Mouse (Mus musculus) midbrain, embryonic 11.5 days (tissue): Measurements from ENCODE around the gene Cyba. TPM values are rescaled to one million over a fixed set of nuclear protein-coding genes. Genes with fewer than 3 reads are reported as not detected.

ENCODE experiments used
- ATAC-seq: fragments of 200-750 bp; cut with Nextera tagmentation; 2 replicates; pipeline ENCODE4 v1.8.0; 2017; ENCODE audit warnings: moderate TSS enrichment, moderate library complexity; ENCODE audit not compliant: low FRiP score
- DNase-seq: peaks from one replicate; pipeline ENCODE4 v3.0.0; 2015; ENCODE audit warnings: low spot score; ENCODE audit errors: missing footprints
- H3K27ac ChIP-seq: fragments of 300-500 bp; sonication (generic); 2 replicates; pipeline ENCODE4 v1.5.1; 2014; ENCODE audit warnings: low read depth, low read length
- H3K27me3 ChIP-seq: fragments of 300-500 bp; sonication (generic); 2 replicates; pipeline ENCODE4 v1.6.1; 2014; ENCODE audit warnings: mild to moderate bottlenecking, low read length, moderate library complexity, mixed read lengths; ENCODE audit not compliant: control insufficient read depth, insufficient read depth
- H3K36me3 ChIP-seq: fragments of 300-500 bp; sonication (generic); 2 replicates; pipeline ENCODE4 v1.6.1; 2014; ENCODE audit warnings: mild to moderate bottlenecking, low read length, moderate library complexity, mixed read lengths; ENCODE audit not compliant: control insufficient read depth, insufficient read depth
- H3K4me1 ChIP-seq: fragments of 300-500 bp; sonication (generic); 2 replicates; pipeline ENCODE4 v1.6.1; 2014; ENCODE audit warnings: low read length; ENCODE audit not compliant: control insufficient read depth, insufficient read depth
- H3K4me2 ChIP-seq: fragments of 300-500 bp; sonication (generic); 2 replicates; pipeline ENCODE4 v1.6.1; 2014; ENCODE audit warnings: mild to moderate bottlenecking, moderate library complexity
- H3K4me3 ChIP-seq: fragments of 300-500 bp; sonication (generic); 2 replicates; pipeline ENCODE4 v1.5.1; 2014; ENCODE audit warnings: low read depth, low read length
- H3K9ac ChIP-seq: fragments of 300-500 bp; sonication (generic); 2 replicates; pipeline ENCODE4 v1.6.1; 2014; ENCODE audit warnings: low read length
- H3K9me3 ChIP-seq: fragments of 300-500 bp; sonication (generic); 2 replicates; pipeline ENCODE4 v1.6.1; 2016; ENCODE audit warnings: low read length; ENCODE audit not compliant: control insufficient read depth
- WGBS: fragments of 180-500 bp; shearing (Covaris S2); extraction: QIAGEN DNeasy Blood & Tissue Kit; methylation state at CpG from one replicate; pipeline ENCODE4 v1.1.7; 2014; 5-methylcytosine and 5-hydroxymethylcytosine counted together
- polyA plus RNA-seq: library from polyadenylated mRNA; unstranded; fragments of >200 nt; fragmentation: Nextera tagmentation; extraction: Ambion mirVana; gene quantifications from 2 replicates; pipeline ENCODE4 v1.2.1, GENCODE M21; 2014

Cyba gene
- polyA plus RNA-seq = 54.4 and 61.6 TPM in 2 replicates

DNA sequence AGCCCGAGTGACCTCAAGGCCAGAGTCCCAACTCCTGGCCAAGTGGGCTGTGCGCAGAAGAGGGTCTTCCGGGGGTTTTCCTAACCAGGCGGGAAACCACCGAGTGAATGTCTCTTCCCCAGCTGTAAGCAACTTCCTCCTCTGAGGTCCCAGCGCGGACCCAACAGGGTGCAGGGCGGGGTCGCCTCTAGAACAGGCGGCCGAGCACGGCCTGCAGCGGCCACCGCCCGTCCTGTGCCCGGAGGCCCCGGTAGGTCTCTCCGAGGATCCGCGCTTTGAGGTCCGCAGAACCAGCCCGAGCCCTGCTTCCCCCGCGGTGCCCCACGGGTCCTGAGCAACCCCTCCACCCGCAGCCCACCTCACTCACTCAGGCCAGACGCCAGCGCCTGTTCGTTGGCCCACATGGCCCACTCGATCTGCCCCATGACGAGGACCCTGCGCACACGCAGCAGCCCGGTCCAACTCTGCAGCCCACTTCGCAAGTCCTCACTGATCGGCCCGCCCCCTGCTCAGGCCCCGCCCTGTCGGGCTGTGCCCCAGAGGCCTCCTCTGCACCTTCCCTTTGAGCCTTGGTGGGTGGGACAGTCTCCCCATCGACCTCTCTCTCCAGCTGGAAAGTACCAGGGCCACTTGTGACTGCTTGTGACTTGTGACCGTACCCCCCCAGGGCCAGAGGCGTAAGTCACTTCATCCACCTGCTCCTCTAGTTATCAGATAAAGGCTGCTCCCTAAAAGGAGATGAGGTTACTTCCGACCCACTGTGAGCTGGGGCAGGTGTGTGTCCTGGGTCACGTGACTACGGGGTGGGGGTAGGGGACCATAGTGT is at the start of gene Cyba:
Gene Cyba (minus strand): TSS at position 488 of the 826 bp plus-strand sequence.
- 5% methylated on average over 45 of the region's 45 CpGs for WGBS
- Histone ChIP-seq H3K27ac (no peak within 1 kb of the TSS), H3K36me3 (peaks cover 11% of the 10 kb centered on the region), H3K9ac (peak within 1 kb of the TSS; percentile 73), H3K4me3 (peak within 1 kb of the TSS; percentile 42), H3K27me3 (no peaks in the 10 kb centered on the region), H3K9me3 (no peaks in the 10 kb centered on the region), H3K4me1 (peaks cover 14% of the 10 kb centered on the region), H3K4me2 (peak within 1 kb of the TSS; percentile 75)
- ATAC-seq (peak; percentile 79), DNase-seq (peak; percentile 91)

DNA sequence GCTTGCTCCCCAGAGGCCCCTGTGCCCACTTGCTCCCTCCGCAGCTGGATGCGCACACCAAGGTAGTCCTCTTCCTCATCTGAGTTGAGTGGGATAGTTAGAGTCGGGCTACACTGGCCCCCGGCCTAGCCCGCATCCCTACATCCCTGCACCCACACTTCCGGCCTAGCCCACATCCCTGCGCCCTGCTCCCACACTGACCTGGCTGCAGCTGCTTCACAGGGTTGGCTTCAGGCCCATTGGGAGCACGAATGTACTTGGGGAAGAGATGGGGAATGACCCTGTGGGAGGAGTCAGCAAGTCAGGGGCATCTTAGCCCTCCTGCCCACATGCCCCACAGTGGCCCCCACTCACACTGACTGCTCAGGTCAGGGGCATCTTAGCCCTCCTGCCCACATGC is 49.7 kb upstream of the Cyba start:
- H3K9ac ChIP-seq = no peak overlapping the region
- H3K4me2 ChIP-seq = no peak overlapping the region
- ATAC-seq (no peak), DNase-seq (no peak)
- no peak overlapping the region for H3K4me3 ChIP-seq
- H3K36me3 ChIP-seq = peaks cover 38% of the 10 kb centered on the region
- no peak overlapping the region for H3K27ac ChIP-seq
- no peaks in the 10 kb centered on the region for H3K4me1 ChIP-seq
- H3K9me3 ChIP-seq = no peaks in the 10 kb centered on the region
- 96% methylated on average over 8 of the region's 8 CpGs for WGBS
- H3K27me3 ChIP-seq = no peaks in the 10 kb centered on the region

DNA sequence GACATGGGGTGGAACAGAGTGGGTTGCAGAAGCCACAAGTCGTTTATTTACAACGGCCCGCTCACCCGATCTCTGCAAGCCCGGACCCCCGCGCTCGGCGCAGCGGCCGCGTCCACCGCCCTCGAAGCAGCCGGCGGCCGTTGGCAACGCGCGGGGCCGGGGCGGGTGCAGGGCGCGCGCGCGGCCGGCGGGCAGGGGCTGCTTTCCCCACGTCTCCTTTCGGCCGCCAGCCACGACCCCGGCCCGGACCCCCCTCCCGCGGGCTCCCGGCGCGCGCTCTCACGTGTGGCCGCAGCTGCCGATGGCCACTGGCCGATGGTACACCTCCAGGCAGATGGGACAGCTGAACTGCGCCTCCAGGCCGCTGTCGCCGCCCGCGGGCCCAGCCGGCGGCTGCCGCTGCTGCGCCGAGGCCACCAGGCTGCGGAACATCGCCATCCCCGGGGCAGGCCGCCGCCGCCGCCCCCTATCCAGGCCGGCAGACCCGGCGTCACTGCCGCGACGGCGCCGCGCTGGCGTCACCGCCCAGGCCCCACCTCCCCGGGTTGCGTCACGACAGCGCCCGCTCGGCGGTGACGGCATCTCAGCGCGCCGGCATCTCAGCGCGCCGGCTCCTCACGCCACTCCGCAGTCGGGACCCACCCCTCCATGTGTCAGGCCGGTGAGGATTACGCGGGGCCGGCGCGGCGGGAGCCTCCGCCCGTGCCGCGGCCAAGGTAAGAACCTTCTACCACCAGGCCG is 43.0 kb upstream of the Cyba start, which contains the start of the genes Rnf166 and Ctu2:
Gene Rnf166 (minus strand): TSS at position 485 of the 741 bp plus-strand sequence.
Gene Ctu2 (plus strand): TSS at position 564 of the 741 bp plus-strand sequence.
- H3K4me3 ChIP-seq = peak within 1 kb of the TSS; percentile 61
- peak within 1 kb of the TSS; percentile 92 for H3K4me2 ChIP-seq
- peaks cover 15% of the 10 kb centered on the region for H3K4me1 ChIP-seq
- no peaks in the 10 kb centered on the region for H3K9me3 ChIP-seq
- DNase-seq (peak; percentile 100), ATAC-seq (peak; percentile 95)
- peaks cover 10% of the 10 kb centered on the region for H3K36me3 ChIP-seq
- H3K27me3 ChIP-seq = no peaks in the 10 kb centered on the region
- peak within 1 kb of the TSS; percentile 69 for H3K9ac ChIP-seq
- H3K27ac ChIP-seq = no peak within 1 kb of the TSS
- WGBS = under 1% methylated on average over 94 of the region's 103 CpGs

DNA sequence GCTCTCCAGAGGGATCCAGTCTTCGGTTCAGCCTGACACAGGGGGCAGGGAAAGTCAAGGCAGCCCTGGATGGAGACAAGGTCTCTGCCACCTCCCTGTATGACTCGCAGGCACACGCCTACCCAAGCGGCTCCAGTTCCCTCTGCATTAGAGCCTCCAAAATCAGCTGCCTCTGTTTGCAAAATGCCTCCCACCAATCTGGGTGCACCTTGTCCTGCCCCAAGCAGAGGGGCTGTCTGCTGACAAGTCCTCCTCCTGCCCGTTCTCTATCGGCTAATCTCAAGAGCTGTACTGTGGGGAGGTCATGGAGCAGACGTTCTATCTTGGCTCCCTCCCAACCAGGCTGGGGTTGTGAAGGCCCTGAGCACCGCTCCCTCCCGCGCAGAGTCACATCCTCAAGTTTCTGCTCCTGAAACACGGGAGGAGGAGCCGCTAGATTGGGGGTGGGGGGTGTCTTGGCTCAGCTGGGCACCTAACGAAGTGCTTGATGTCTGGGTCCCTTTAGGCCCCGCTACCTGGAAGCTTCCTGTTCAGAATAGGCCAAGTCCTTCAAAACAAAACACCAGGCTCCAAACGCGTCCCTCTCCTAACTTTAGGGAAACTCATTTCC is 42.3 kb upstream of the Cyba start:
- WGBS = 13% methylated on average over 16 of the region's 16 CpGs
- no peaks in the 10 kb centered on the region for H3K27me3 ChIP-seq
- H3K9me3 ChIP-seq = no peaks in the 10 kb centered on the region
- H3K4me3 ChIP-seq = peak overlapping the region; percentile 61
- DNase-seq (no peak), ATAC-seq (no peak; the same call in 1 of the 2 replicates)
- H3K4me2 ChIP-seq = peak overlapping the region; percentile 92
- peaks cover 15% of the 10 kb centered on the region for H3K4me1 ChIP-seq
- H3K36me3 ChIP-seq = peaks cover 10% of the 10 kb centered on the region
- no peak overlapping the region for H3K27ac ChIP-seq
- H3K9ac ChIP-seq = peak overlapping the region; percentile 69

DNA sequence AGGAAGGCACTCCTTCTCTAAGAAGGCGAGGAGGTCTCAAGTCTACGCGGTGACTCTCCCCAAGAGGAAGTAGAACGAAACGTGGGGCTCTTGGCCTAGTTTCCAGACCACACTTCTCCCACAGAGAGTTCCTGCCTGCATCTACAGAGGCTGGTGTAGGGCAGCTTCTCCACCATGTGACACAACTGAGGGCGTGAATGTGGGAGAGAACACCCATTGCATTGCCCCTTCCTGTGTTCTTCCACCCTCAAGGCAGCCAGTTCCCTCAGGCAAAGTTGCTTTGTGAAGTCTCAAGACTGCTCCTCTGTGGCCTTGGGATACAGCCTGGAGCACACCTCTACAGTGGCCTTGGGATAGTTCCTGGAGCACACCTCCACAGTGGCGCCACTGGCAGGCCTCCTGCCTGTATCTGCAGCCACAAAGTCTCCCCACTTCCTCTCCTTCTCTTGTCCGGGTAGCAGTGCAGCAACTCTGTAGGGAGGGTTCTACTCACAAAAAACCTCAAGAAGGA is 41.2 kb upstream of the Cyba start:
- Histone ChIP-seq H3K9me3 (no peaks in the 10 kb centered on the region), H3K27me3 (no peaks in the 10 kb centered on the region), H3K4me3 (no peak overlapping the region), H3K4me1 (peaks cover 15% of the 10 kb centered on the region), H3K9ac (no peak overlapping the region), H3K4me2 (no peak overlapping the region), H3K36me3 (0 out of 2 replicates have a peak, but pooled peaks cover 3% of the 10 kb centered on the region), H3K27ac (no peak overlapping the region)
- ATAC-seq (no peak), DNase-seq (no peak)
- 91% methylated on average over 8 of the region's 8 CpGs for WGBS

DNA sequence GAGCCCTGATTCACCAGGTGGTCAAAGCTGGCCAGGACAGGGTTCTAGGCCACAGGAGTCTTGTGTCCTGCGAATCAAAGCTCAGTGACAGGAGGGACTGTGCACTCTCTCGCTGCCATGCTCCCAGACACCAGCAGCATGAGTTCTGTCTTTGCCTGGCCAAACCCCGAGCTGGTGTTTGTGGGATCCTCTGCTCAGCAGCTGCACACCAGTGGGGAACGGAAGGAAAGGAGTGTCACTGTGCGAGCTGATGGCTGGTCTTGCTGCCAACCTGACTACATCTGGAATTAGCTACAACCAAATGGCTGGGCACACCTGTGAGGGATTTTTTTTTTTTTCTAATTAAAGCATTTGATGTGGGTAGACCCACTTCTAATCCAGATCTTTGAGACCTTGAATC is 38.0 kb upstream of the Cyba start:
- no peaks in the 10 kb centered on the region for H3K9me3 ChIP-seq
- no peaks in the 10 kb centered on the region for H3K27me3 ChIP-seq
- WGBS = 86% methylated on average over 5 of the region's 5 CpGs
- H3K27ac ChIP-seq = no peak overlapping the region
- no peak for ATAC-seq
- no peak for DNase-seq
- no peak overlapping the region for H3K4me3 ChIP-seq
- H3K4me2 ChIP-seq = no peak overlapping the region
- H3K4me1 ChIP-seq = peaks cover 7% of the 10 kb centered on the region
- no peak overlapping the region for H3K9ac ChIP-seq
- H3K36me3 ChIP-seq = no peaks in the 10 kb centered on the region

DNA sequence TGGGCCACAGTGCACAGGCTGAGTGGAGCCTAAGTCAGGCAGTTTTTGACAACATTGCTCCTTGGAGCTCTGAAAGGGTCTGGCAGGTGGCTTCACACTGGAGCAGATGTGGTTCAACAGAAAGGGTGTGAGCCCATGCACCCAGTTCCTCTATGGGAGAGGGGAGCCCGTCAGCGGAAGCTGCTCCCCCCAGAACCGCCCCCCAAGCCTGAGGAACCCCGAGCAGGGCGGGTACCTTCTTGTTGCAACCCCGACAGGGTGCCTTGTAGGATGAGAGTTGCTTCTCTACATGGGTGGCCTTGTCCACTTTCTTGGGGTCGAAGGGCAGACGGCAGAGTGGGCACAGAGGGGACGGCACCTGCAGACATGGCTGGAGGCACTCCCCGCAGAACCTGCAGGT is 37.2 kb upstream of the Cyba start:
- Histone ChIP-seq H3K4me3 (no peak overlapping the region), H3K36me3 (no peaks in the 10 kb centered on the region), H3K27ac (no peak overlapping the region), H3K9ac (no peak overlapping the region), H3K27me3 (no peaks in the 10 kb centered on the region), H3K9me3 (no peaks in the 10 kb centered on the region), H3K4me2 (no peak overlapping the region), H3K4me1 (peaks cover 3% of the 10 kb centered on the region)
- ATAC-seq (no peak), DNase-seq (no peak)
- WGBS = 89% methylated on average over 10 of the region's 10 CpGs

DNA sequence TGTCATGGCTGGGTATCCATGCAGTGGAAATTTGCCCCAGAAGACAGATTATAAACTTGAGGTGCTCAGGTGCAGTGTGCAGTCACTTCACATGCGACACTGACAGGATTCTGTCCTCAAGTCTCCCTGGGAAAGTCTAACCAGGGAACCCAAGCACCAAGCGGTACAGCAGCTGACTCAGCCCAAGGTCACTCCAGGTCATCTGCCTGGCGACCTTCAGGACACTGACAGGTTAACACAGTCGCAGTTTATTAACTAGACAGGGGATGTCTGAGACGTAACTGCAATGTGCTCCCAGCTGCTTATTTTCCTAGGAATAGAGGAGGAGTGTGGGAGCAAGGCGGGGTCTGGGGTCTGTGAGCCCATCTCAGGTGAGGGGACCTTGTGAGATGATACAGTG is 36.7 kb upstream of the Cyba start:
- Histone ChIP-seq H3K27me3 (no peaks in the 10 kb centered on the region), H3K4me3 (no peak overlapping the region), H3K4me1 (no peaks in the 10 kb centered on the region), H3K36me3 (no peaks in the 10 kb centered on the region), H3K9me3 (no peaks in the 10 kb centered on the region), H3K4me2 (no peak overlapping the region), H3K9ac (no peak overlapping the region), H3K27ac (no peak overlapping the region)
- ATAC-seq (no peak), DNase-seq (no peak)
- 83% methylated on average over 6 of the region's 6 CpGs for WGBS
